Mouse (Mus musculus): Measurements from ENCODE around the gene Eif4e2. TPM values are rescaled to one million over a fixed set of nuclear protein-coding genes. Genes with fewer than 3 reads are reported as not detected.

The Eif4e2 gene
- polyA plus RNA-seq, 1 experiment = 21.6 TPM

DNA sequence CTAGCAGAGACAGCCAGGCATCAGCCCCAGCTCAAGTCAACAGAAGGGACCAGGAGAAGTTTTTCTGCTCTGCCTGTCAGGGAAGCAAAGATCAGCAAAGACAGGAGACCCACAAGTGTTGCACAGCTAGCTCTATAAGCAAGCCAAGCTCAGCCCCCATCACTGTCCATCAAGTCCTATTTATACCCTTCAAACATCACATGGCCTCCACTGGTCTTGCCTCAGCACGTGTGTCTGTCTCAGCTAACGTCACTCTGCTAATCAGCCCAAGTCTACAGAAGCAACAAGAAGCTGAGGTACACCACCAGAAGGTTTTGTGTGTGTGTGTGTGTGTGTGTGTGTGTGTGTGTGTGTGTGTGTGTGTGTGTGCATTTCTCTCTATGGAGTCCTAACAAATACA is 12.9 kb upstream of the Eif4e2 start:
- DNase-seq (ENCODE audit: low read depth in 1 of 2, low spot score in 2 of 2) = no peak
- no peak for TF ChIP-seq POLR2A (IDR thresholded peaks at IDR 0.05; ENCODE audit: low read depth, low read length)
- no peak for TF ChIP-seq CTCF (IDR thresholded peaks at IDR 0.05; ENCODE audit: extremely low read depth, insufficient read depth, insufficient read length, insufficient replicate concordance)
- no peak overlapping the region for H3K4me3 ChIP-seq (ENCODE audit: extremely low read depth, insufficient read depth, insufficient read length)
- WGBS = 57% methylated on average over 2 of the region's 2 CpGs
- no peaks in the 10 kb centered on the region for H3K4me1 ChIP-seq (ENCODE audit: control insufficient read depth, insufficient read depth, insufficient read length)
- H3K36me3 ChIP-seq (ENCODE audit: control insufficient read depth, insufficient read depth, low read length) = no peaks in the 10 kb centered on the region
- H3K27ac ChIP-seq (ENCODE audit: insufficient read depth, low read length) = no peak overlapping the region
- no peaks in the 10 kb centered on the region for H3K27me3 ChIP-seq (ENCODE audit: control insufficient read depth, insufficient read depth, low read length)

DNA sequence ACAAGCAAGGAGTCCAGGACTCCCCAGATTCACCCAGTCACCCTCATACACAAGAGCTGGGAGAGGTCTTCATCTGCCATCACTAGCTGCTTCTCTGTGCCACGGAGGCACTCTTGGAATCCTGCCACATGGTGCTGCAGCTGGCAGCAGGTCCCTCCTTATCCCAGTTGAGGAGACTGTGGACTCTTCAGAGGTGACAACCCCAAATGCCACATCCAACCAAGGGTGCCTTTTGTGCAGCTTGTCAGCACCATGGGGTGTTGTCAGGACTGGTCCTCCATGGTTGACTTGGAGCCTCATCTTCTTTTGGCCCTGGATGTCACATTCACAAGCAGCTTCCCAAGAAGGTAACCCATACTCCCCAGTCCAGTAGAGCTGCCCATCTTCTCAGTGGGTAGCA is 11.9 kb upstream of the Eif4e2 start:
- H3K27me3 ChIP-seq (ENCODE audit: control insufficient read depth, insufficient read depth, low read length) = no peaks in the 10 kb centered on the region; the same call in 1 of the 2 replicates
- 39% methylated on average over 1 of the region's 1 CpGs for WGBS
- no peaks in the 10 kb centered on the region for H3K36me3 ChIP-seq (ENCODE audit: control insufficient read depth, insufficient read depth, low read length)
- no peak for TF ChIP-seq POLR2A (IDR thresholded peaks at IDR 0.05; ENCODE audit: low read depth, low read length)
- no peak for TF ChIP-seq CTCF (IDR thresholded peaks at IDR 0.05; ENCODE audit: extremely low read depth, insufficient read depth, insufficient read length, insufficient replicate concordance)
- DNase-seq (ENCODE audit: low read depth in 1 of 2, low spot score in 2 of 2) = no peak
- H3K27ac ChIP-seq (ENCODE audit: insufficient read depth, low read length) = no peak overlapping the region
- H3K4me3 ChIP-seq (ENCODE audit: extremely low read depth, insufficient read depth, insufficient read length) = no peak overlapping the region
- H3K4me1 ChIP-seq (ENCODE audit: control insufficient read depth, insufficient read depth, insufficient read length) = no peaks in the 10 kb centered on the region

- no peak for DNase-seq (ENCODE audit: low read depth in 1 of 2, low spot score in 2 of 2)
- Histone ChIP-seq H3K4me3 (ENCODE audit: extremely low read depth, insufficient read depth, insufficient read length) (no peak overlapping the region), H3K27ac (ENCODE audit: insufficient read depth, low read length) (no peak overlapping the region), H3K4me1 (ENCODE audit: control insufficient read depth, insufficient read depth, insufficient read length) (no peaks in the 10 kb centered on the region), H3K36me3 (ENCODE audit: control insufficient read depth, insufficient read depth, low read length) (no peaks in the 10 kb centered on the region), H3K27me3 (ENCODE audit: control insufficient read depth, insufficient read depth, low read length) (no peaks in the 10 kb centered on the region; the same call in 1 of the 2 replicates)
- TF ChIP-seq POLR2A (IDR thresholded peaks at IDR 0.05; ENCODE audit: low read depth, low read length) (no peak), CTCF (IDR thresholded peaks at IDR 0.05; ENCODE audit: extremely low read depth, insufficient read depth, insufficient read length, insufficient replicate concordance) (no peak)
- 84% methylated on average over 5 of the region's 5 CpGs for WGBS
Measured at GRCm38 (mm10) chr1:87203779-87204178, 9.9 kb upstream of the Eif4e2 start.

DNA sequence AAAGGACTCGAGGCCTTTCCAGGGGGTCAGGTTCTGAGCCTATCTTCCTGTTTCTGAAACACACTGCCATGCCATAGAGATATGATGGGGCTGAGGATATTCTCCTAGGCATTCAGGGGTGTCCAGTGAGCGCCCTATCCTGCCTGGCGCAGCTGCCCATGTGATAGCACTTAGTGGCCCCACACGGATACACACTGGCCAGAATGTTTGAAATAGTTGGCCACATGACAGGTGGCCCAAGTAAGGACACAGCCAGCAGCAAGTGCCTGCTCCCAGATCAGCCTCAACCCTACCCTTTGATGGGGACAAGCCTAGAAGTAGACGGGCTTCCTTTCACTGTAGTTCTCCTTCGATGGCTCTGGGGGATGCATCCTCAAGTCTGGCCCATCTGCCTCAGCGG is 9.2 kb upstream of the Eif4e2 start, which contains the start of gene Chrng:
Gene Chrng (plus strand): TSS at position 193 of the 400 bp plus-strand sequence.
- no peak within 1 kb of the TSS for H3K4me3 ChIP-seq (ENCODE audit: extremely low read depth, insufficient read depth, insufficient read length)
- no peaks in the 10 kb centered on the region; the same call in 1 of the 2 replicates for H3K27me3 ChIP-seq (ENCODE audit: control insufficient read depth, insufficient read depth, low read length)
- H3K27ac ChIP-seq (ENCODE audit: insufficient read depth, low read length) = no peak within 1 kb of the TSS
- DNase-seq (ENCODE audit: low read depth in 1 of 2, low spot score in 2 of 2) = no peak
- no peaks in the 10 kb centered on the region for H3K4me1 ChIP-seq (ENCODE audit: control insufficient read depth, insufficient read depth, insufficient read length)
- TF ChIP-seq CTCF (IDR thresholded peaks at IDR 0.05; ENCODE audit: extremely low read depth, insufficient read depth, insufficient read length, insufficient replicate concordance) (no peak), POLR2A (IDR thresholded peaks at IDR 0.05; ENCODE audit: low read depth, low read length) (no peak)
- WGBS = 84% methylated on average over 7 of the region's 7 CpGs
- no peaks in the 10 kb centered on the region for H3K36me3 ChIP-seq (ENCODE audit: control insufficient read depth, insufficient read depth, low read length)

GRCm38 (mm10) chr1:87205038-87205437 is 8.7 kb upstream of the Eif4e2 start:
- whole genome bisulfite sequencing = 54% methylated on average over 6 of the region's 6 CpGs
- TF ChIP-seq CTCF (IDR thresholded peaks at IDR 0.05; ENCODE audit: extremely low read depth, insufficient read depth, insufficient read length, insufficient replicate concordance) (no peak), POLR2A (IDR thresholded peaks at IDR 0.05; ENCODE audit: low read depth, low read length) (no peak)
- H3K27me3 ChIP-seq (ENCODE audit: control insufficient read depth, insufficient read depth, low read length) = no peaks in the 10 kb centered on the region; the same call in 1 of the 2 replicates
- H3K4me1 ChIP-seq (ENCODE audit: control insufficient read depth, insufficient read depth, insufficient read length) = no peaks in the 10 kb centered on the region
- DNase-seq (ENCODE audit: low read depth in 1 of 2, low spot score in 2 of 2) = no peak
- no peak overlapping the region for H3K4me3 ChIP-seq (ENCODE audit: extremely low read depth, insufficient read depth, insufficient read length)
- no peak overlapping the region for H3K27ac ChIP-seq (ENCODE audit: insufficient read depth, low read length)
- H3K36me3 ChIP-seq (ENCODE audit: control insufficient read depth, insufficient read depth, low read length) = no peaks in the 10 kb centered on the region

GRCm38 (mm10) chr1:87205502-87205901 is 8.2 kb upstream of the Eif4e2 start:
- no peaks in the 10 kb centered on the region for H3K36me3 ChIP-seq (ENCODE audit: control insufficient read depth, insufficient read depth, low read length)
- no peak overlapping the region for H3K4me3 ChIP-seq (ENCODE audit: extremely low read depth, insufficient read depth, insufficient read length)
- no peak overlapping the region for H3K27ac ChIP-seq (ENCODE audit: insufficient read depth, low read length)
- no peaks in the 10 kb centered on the region for H3K4me1 ChIP-seq (ENCODE audit: control insufficient read depth, insufficient read depth, insufficient read length)
- no peak for TF ChIP-seq CTCF (IDR thresholded peaks at IDR 0.05; ENCODE audit: extremely low read depth, insufficient read depth, insufficient read length, insufficient replicate concordance)
- no peak for TF ChIP-seq POLR2A (IDR thresholded peaks at IDR 0.05; ENCODE audit: low read depth, low read length)
- 58% methylated on average over 3 of the region's 3 CpGs for WGBS
- no peak for DNase-seq (ENCODE audit: low read depth in 1 of 2, low spot score in 2 of 2)
- H3K27me3 ChIP-seq (ENCODE audit: control insufficient read depth, insufficient read depth, low read length) = no peaks in the 10 kb centered on the region; the same call in 1 of the 2 replicates

- Histone ChIP-seq H3K27me3 (ENCODE audit: control insufficient read depth, insufficient read depth, low read length) (no peaks in the 10 kb centered on the region; the same call in 1 of the 2 replicates), H3K4me1 (ENCODE audit: control insufficient read depth, insufficient read depth, insufficient read length) (no peaks in the 10 kb centered on the region), H3K36me3 (ENCODE audit: control insufficient read depth, insufficient read depth, low read length) (no peaks in the 10 kb centered on the region), H3K4me3 (ENCODE audit: extremely low read depth, insufficient read depth, insufficient read length) (no peak overlapping the region), H3K27ac (ENCODE audit: insufficient read depth, low read length) (no peak overlapping the region)
- 28% methylated on average over 17 of the region's 17 CpGs for WGBS
- DNase-seq (ENCODE audit: low read depth in 1 of 2, low spot score in 2 of 2) = no peak
- peak; percentile 7; the same call in 1 of the 2 replicates for TF ChIP-seq CTCF (IDR thresholded peaks at IDR 0.05; ENCODE audit: extremely low read depth, insufficient read depth, insufficient read length, insufficient replicate concordance)
- TF ChIP-seq POLR2A (IDR thresholded peaks at IDR 0.05; ENCODE audit: low read depth, low read length) = no peak
Measured at GRCm38 (mm10) chr1:87206339-87206738, 7.4 kb upstream of the Eif4e2 start.
